11 mouse cellular contexts compared by ENCODE assay signal in the genomic region with DNA sequence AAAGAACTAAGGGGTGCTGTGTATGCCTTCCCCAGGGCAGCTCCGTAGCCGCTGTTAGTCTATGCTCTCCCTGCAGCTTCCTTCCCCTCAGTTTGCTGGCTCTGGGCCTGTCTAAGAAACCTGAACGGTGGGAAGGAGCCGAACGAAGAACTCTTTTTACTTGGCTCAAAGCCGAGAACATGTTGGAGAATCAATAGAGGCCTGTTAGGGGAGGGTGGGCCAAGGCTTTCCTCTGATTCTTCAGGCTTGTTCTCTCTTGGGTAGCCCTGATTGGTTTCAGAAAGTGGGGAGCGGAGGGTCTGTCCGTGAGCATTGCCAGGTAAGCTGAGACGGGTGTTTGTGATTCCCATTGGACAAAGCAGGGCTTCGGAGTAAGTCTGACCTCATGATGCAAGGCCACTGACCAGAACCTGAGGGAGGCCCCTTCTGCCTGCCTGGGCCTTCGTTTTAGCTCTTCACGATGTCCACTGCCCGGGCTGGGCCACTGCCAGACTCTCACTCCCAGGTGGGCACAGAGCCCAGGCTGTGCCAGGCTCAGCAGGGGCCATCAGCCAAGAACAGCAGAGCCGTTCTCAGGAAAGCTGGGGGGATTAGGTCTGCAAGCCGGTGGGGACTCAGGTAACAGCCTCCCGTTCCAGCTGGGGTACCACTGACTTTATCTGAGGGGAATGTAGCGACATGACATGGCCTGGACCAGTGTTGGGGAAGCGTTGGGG. TPM values are rescaled to one million over a fixed set of nuclear protein-coding genes. Genes with fewer than 3 reads are reported as not detected.
DNase-seq lines count a peak whose midpoint lies in the region; ATAC-seq and TF ChIP-seq lines count a peak whose summit lies in the region.
"Had no signal": no experiment of that assay in that cellular context is flagged by ENCODE, and none has a peak within 500 bp of the region (broad histone marks: within the 10 kb centered on the region; RNA-seq: fewer than 3 reads in every experiment).

No protein-coding gene starts in this region.

- no peak for TF ChIP-seq CTCF in gastrocnemius, adult 2 months (IDR thresholded peaks at IDR 0.05)

- intact Hi-C loops in gastrocnemius, adult 2 months (cut with DNase I), result no loop called here

- 0 out of 2 replicates have a peak, but pooled peaks cover under 1% of the 10 kb centered on the region for H3K4me1 ChIP-seq in hindbrain, embryonic 12.5 days
- no peaks in the 10 kb centered on the region for H3K4me1 ChIP-seq in hindbrain, embryonic 14.5 days (replicated peaks; ENCODE audit: control insufficient read depth, insufficient read depth, low read length)

- no peaks in the 10 kb centered on the region for H3K36me3 ChIP-seq in hindbrain, embryonic 12.5 days
- H3K36me3 ChIP-seq in hindbrain, embryonic 14.5 days (replicated peaks; ENCODE audit: control insufficient read depth, insufficient read depth), result no peaks in the 10 kb centered on the region

- 0 out of 2 replicates have a peak overlapping the region, but pooled peaks have one; percentile 9 for H3K27ac ChIP-seq in hindbrain, embryonic 12.5 days
- H3K27ac ChIP-seq in hindbrain, embryonic 14.5 days, result no peak overlapping the region
- H3K27ac ChIP-seq in gastrocnemius, adult 2 months, result peak overlapping the region; percentile 57
- H3K27ac ChIP-seq: left cerebral cortex, adult 2 months had no signal

- 68% methylated on average over 18 of the region's 18 CpGs for WGBS in hindbrain, embryonic 12.5 days
- WGBS in hindbrain, embryonic 14.5 days, result 69% methylated on average over 18 of the region's 18 CpGs

- no peak for ATAC-seq in hindbrain, embryonic 12.5 days (ENCODE audit: low FRiP score)
- ATAC-seq in hindbrain, embryonic 14.5 days (ENCODE audit: low FRiP score), result no peak

- no peak overlapping the region for H3K4me3 ChIP-seq in hindbrain, embryonic 12.5 days
- no peak overlapping the region for H3K4me3 ChIP-seq in hindbrain, embryonic 14.5 days (replicated peaks; ENCODE audit: low read length)
- no peak overlapping the region for H3K4me3 ChIP-seq in gastrocnemius, adult 2 months
- H3K4me3 ChIP-seq: left cerebral cortex, adult 2 months had no signal

- H3K9me3 ChIP-seq in hindbrain, embryonic 12.5 days (replicated peaks), result no peaks in the 10 kb centered on the region
- H3K9me3 ChIP-seq in hindbrain, embryonic 14.5 days (ENCODE audit: control insufficient read depth, low read length), result no peaks in the 10 kb centered on the region

- peaks cover under 1% of the 10 kb centered on the region for H3K27me3 ChIP-seq in hindbrain, embryonic 12.5 days
- no peaks in the 10 kb centered on the region for H3K27me3 ChIP-seq in hindbrain, embryonic 14.5 days (ENCODE audit: control insufficient read depth, insufficient read depth, low read length)

- H3K4me2 ChIP-seq in hindbrain, embryonic 12.5 days (replicated peaks), result no peak overlapping the region
- H3K4me2 ChIP-seq in hindbrain, embryonic 14.5 days (replicated peaks), result no peak overlapping the region

- H3K9ac ChIP-seq in hindbrain, embryonic 12.5 days, result no peak overlapping the region
- no peak overlapping the region for H3K9ac ChIP-seq in hindbrain, embryonic 14.5 days

- DNase-seq in hindbrain, embryonic 14.5 days (ENCODE audit: low spot score), result no peak
- peak; percentile 65 to 79 for DNase-seq in right cerebral cortex, postnatal 10 days (ENCODE audit: low spot score in 2 of 2)
- no peak for DNase-seq in right cerebral cortex, postnatal 36 days (ENCODE audit: low spot score in 2 of 2)
- DNase-seq in gastrocnemius, adult 2 months, result peak; percentile 83
- DNase-seq in right cerebral cortex, postnatal 4 days, result peak; percentile 61
- DNase-seq in embryo, embryonic 10.5 days (ENCODE audit: low spot score), result no peak
- no peak for DNase-seq in ovary, postnatal 14 days (ENCODE audit: low spot score)

RNA-seq across cellular contexts. Expression of gene Eln, which starts 14.4 kb away (rescaled TPM):
- 7.2 and 10.1 TPM in 2 replicates for polyA plus RNA-seq in hindbrain, embryonic 12.5 days (2016; fragmentation: Nextera tagmentation; extraction: Ambion mirVana)
- polyA plus RNA-seq in hindbrain, embryonic 14.5 days (2014; fragmentation: Nextera tagmentation; extraction: Ambion mirVana), result 17.9 and 21.4 TPM in 2 replicates
- 10 to 100 TPM; 17.6 to 31.6 TPM for total RNA-seq in gastrocnemius, adult 2 months (2021)
- total RNA-seq: common myeloid progenitor, adult 5-6 weeks; hematopoietic stem cell, adult 5-6 weeks had no signal

Comparison
In these comparisons a context has a peak if more than half of its experiments do, and no peak if none do; other contexts are left out.
1. DNase-seq: peak in right cerebral cortex, postnatal 10 days (2 of 2), gastrocnemius, adult 2 months (single experiment) and right cerebral cortex, postnatal 4 days (single experiment); none in hindbrain, embryonic 14.5 days (single experiment), right cerebral cortex, postnatal 36 days (0 of 2), embryo, embryonic 10.5 days (single experiment) and ovary, postnatal 14 days (single experiment).